Mouse (Mus musculus) liver, embryonic 16.5 days (tissue): Measurements from ENCODE around the gene Pgp. TPM values are rescaled to one million over a fixed set of nuclear protein-coding genes. Genes with fewer than 3 reads are reported as not detected.

Experiments
- ATAC-seq: fragments of 200-750 bp; cut with Nextera tagmentation; 2 replicates; pipeline ENCODE4 v1.8.0; 2017; ENCODE audit warnings: low read depth, mild to moderate bottlenecking, moderate number of reproducible peaks, moderate library complexity
- H3K27ac ChIP-seq: fragments of 300-500 bp; sonication (generic); 2 replicates; pipeline ENCODE4 v1.5.1; 2014; ENCODE audit warnings: mild to moderate bottlenecking, low read length
- H3K27me3 ChIP-seq: fragments of 300-500 bp; sonication (generic); 2 replicates; pipeline ENCODE4 v1.6.1; 2014; ENCODE audit warnings: low read depth, low read length, mixed read lengths; ENCODE audit not compliant: control insufficient read depth, insufficient read depth
- H3K36me3 ChIP-seq: fragments of 300-500 bp; sonication (generic); 2 replicates; pipeline ENCODE4 v1.6.1; 2014; ENCODE audit warnings: mild to moderate bottlenecking; ENCODE audit not compliant: control insufficient read depth, insufficient read depth
- H3K4me1 ChIP-seq: fragments of 300-500 bp; sonication (generic); 2 replicates; pipeline ENCODE4 v1.6.1; 2014; ENCODE audit warnings: low read depth, low read length, mixed read lengths; ENCODE audit not compliant: control insufficient read depth
- H3K4me2 ChIP-seq: fragments of 300-500 bp; sonication (generic); 2 replicates; pipeline ENCODE4 v1.6.1; 2014; ENCODE audit warnings: low read depth, low read length, mixed read lengths
- H3K4me3 ChIP-seq: fragments of 300-500 bp; sonication (generic); 2 replicates; pipeline ENCODE4 v1.5.1; 2014; ENCODE audit warnings: low read depth, mild to moderate bottlenecking, low read length
- H3K9ac ChIP-seq: fragments of 300-500 bp; sonication (generic); 2 replicates; pipeline ENCODE4 v1.6.1; 2014; ENCODE audit warnings: low read depth, low read length
- H3K9me3 ChIP-seq: fragments of 300-500 bp; sonication (generic); replicated peaks from 2 replicates; pipeline ENCODE4 v1.6.1; 2016; ENCODE audit warnings: low read length; ENCODE audit not compliant: control insufficient read depth
- WGBS: fragments of 180-500 bp; shearing (Covaris S2); extraction: QIAGEN DNeasy Blood & Tissue Kit; methylation state at CpG from one replicate; pipeline ENCODE4 v1.1.7; 2014; ENCODE audit not compliant: insufficient replicate concordance; 5-methylcytosine and 5-hydroxymethylcytosine counted together
- polyA plus RNA-seq: library from polyadenylated mRNA; unstranded; fragments of >200 nt; fragmentation: Nextera tagmentation; extraction: Ambion mirVana; gene quantifications from 2 replicates; pipeline ENCODE4 v1.2.1, GENCODE M21; 2015

Pgp gene
- polyA plus RNA-seq, 1 experiment from 2014 or later: 49.0 TPM

DNA sequence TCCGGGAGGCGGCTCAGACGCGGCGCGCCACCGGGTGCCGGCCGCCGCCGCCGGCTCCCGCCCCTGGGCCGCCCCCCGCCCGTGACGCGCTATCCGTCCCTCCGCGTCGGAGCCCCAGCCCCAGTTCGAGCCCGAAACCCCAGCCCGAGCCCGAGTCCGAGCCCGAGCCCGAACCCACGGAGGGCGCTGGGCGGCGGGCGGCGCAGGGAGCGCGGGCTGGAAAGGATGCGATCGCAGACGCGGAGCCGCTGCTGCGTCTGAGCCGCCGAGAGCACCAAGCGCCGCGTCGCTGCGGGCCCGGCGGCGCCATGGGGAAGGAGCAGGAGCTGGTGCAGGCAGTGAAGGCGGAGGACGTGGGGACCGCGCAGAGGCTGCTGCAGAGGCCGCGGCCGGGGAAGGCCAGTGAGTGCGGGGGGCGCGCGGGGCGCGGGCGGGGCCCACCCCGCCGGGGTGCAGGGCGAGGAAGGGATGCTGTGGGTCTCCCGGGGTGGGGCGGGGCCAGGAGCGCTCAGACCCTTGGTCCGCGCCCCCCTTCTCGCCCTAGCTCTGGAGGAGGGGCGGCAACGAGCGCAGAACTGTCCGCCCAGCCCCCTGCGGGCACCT, 18.6 kb downstream of the Pgp start:
- Histone ChIP-seq H3K4me2 (peak overlapping the region; percentile 74), H3K36me3 (no peaks in the 10 kb centered on the region), H3K4me3 (peak overlapping the region; percentile 57), H3K27ac (no peak overlapping the region), H3K27me3 (peaks cover 47% of the 10 kb centered on the region), H3K4me1 (peaks cover 5% of the 10 kb centered on the region), H3K9me3 (no peaks in the 10 kb centered on the region), H3K9ac (peak overlapping the region; percentile 26; the same call in 1 of the 2 replicates)
- under 1% methylated on average over 56 of the region's 81 CpGs for WGBS
- no peak for ATAC-seq

DNA sequence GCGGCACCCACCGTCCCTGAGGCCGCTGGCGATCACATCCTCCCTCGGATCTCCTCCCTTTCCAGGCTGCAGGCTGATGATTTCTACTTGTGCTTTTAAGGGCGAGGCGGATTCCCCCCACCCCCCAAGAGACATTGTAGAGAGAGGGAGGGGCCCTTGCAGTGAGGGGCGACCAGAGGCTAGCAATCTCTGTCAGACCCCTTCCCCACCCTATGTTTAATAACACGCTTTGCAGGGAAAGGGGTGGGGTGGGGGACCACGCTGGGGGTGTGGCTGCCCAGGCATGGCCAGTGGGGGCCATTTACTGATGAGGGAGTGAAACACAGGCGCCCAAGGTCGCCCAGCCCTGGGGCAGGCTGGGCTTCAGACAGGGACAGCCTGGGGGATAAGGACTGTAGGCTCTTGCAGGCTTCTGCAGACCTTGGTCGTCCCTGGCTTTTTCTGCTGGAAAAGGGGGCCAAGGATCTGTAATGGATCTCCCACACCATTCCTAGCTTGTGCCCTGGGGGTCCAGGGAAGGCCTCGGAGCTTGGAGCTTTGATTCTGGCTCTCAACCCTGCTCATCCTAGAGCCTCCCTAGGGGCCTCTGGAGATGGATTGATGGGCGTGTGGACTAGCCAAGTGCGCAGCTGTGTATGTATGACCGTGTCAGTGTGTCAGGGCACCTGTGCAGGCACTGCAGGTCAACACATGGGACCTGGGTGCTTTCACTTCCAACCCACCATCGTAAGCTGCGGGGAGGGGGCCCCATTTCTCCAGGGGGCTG, 19.3 kb downstream of the Pgp start:
- Histone ChIP-seq H3K4me2 (peak overlapping the region; percentile 74), H3K9ac (no peak overlapping the region), H3K27me3 (peaks cover 47% of the 10 kb centered on the region), H3K9me3 (no peaks in the 10 kb centered on the region), H3K36me3 (no peaks in the 10 kb centered on the region), H3K4me1 (peaks cover 5% of the 10 kb centered on the region), H3K4me3 (peak overlapping the region; percentile 57), H3K27ac (no peak overlapping the region)
- no peak for ATAC-seq
- WGBS: 24% methylated on average over 19 of the region's 19 CpGs

DNA sequence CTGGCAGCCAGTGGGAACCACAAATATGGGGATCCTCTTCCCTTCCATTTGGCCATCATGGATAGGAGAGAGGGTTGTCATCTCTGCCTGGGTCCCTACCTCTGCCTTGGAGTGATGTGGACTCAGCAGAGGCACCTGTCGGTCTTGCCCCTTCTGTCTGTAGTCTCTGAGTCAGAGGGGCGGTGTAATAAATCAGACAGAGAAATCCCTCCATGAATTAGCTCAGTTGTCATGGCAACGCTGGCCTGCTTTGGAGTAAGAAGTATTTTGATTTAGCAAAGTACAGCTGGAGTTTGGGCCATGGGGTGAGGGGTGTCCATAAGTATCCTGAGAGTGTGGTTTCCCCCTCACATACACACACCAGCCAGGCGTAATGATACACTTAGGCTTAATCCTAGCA, 20.2 kb downstream of the Pgp start:
- ATAC-seq: no peak
- Histone ChIP-seq H3K36me3 (no peaks in the 10 kb centered on the region), H3K4me1 (peaks cover 5% of the 10 kb centered on the region), H3K9me3 (no peaks in the 10 kb centered on the region), H3K27me3 (peaks cover 47% of the 10 kb centered on the region), H3K9ac (no peak overlapping the region), H3K4me3 (no peak overlapping the region), H3K4me2 (no peak overlapping the region), H3K27ac (no peak overlapping the region)
- 66% methylated on average over 4 of the region's 4 CpGs for WGBS

DNA sequence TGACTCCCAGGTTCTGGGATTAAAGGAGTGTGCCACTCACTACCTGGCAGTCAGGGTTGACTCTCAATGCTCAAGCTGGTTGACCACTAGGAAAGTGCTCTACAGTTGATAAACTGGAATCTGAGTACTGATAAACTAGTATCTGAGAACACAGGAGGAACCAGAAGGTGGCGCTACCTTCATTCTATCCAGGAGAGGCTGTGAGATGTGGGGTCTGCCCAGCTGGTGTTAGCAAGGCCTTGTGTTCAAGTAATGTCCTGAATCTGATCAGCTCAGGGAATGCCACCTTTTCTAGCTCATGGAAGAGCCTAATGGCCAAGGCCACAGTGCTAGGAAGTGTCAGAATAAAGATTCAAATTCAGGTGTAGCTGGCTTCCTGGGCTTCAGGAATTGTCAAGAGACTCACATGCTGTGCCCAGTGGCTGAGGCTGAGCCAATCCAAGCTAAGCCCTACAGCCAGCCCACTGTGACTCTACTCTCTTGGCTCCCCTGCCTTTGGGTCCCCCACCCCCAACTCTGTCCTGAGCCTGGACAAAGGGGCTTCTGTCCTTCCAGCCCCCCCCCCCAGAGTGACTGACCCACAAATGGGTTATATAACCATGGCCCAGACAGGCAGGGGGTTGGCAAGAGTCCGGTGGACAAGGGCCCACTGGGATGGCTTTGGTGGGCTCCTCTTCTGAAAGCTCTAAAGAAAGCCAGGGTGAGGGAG, 24.6 kb downstream of the Pgp start:
- no peak overlapping the region for H3K4me3 ChIP-seq
- no peak for ATAC-seq

DNA sequence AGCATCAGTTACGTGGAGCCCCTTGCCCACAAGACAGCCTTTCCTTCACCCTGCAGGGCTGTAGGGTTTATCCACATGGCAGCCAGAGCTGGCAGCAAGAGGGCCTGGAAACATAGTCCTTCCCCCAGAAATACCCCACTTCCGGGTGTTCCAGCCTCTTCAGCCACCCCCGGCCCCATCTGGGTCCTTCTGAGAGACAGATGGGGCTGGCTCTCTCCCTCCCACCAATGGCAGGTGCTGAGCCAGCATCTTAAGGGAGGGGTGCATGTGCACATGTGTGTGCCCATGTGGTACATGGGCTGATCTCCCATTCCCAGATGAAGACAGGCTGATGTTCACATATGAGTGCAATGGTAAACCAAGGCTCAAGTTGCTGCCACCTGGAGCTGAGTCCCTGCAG, 25.3 kb downstream of the Pgp start:
- H3K4me3 ChIP-seq: no peak overlapping the region
- H3K27me3 ChIP-seq: peaks cover 5% of the 10 kb centered on the region
- H3K36me3 ChIP-seq: no peaks in the 10 kb centered on the region
- 55% methylated on average over 3 of the region's 3 CpGs for WGBS
- no peaks in the 10 kb centered on the region for H3K4me1 ChIP-seq
- no peak overlapping the region for H3K4me2 ChIP-seq
- H3K9me3 ChIP-seq: no peaks in the 10 kb centered on the region
- no peak overlapping the region for H3K27ac ChIP-seq
- no peak for ATAC-seq
- H3K9ac ChIP-seq: no peak overlapping the region

More for the DNA sequence above, 24.6 kb downstream of the Pgp start:
- Histone ChIP-seq H3K27me3 (peaks cover 12% of the 10 kb centered on the region), H3K4me1 (no peaks in the 10 kb centered on the region), H3K4me2 (no peak overlapping the region), H3K27ac (no peak overlapping the region), H3K36me3 (no peaks in the 10 kb centered on the region), H3K9ac (no peak overlapping the region), H3K9me3 (no peaks in the 10 kb centered on the region)
- WGBS: 37% methylated on average over 2 of the region's 2 CpGs

DNA sequence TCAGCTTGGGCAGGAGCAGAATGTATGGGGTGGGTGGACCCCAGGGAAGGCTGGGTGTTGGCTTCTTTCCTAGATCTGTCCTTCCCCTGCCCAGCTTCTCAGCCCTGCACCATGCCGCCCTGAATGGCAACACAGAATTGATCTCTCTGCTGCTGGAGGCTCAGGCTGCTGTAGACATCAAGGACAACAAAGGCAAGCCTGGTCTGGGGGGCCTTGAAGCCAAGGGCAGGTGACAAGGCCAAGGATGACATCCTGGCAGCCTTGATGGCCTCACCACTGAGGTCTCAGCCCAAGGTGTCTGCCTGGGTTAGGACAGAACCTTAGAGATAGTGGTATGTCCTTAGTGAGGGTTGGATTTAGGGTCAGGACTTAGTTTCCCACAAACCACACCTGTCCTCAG, 25.8 kb downstream of the Pgp start:
- Histone ChIP-seq H3K27ac (no peak overlapping the region), H3K4me1 (no peaks in the 10 kb centered on the region), H3K4me3 (no peak overlapping the region), H3K9me3 (no peaks in the 10 kb centered on the region), H3K36me3 (no peaks in the 10 kb centered on the region), H3K9ac (no peak overlapping the region), H3K27me3 (no peaks in the 10 kb centered on the region; the same call in 1 of the 2 replicates), H3K4me2 (no peak overlapping the region)
- 71% methylated on average over 1 of the region's 1 CpGs for WGBS
- ATAC-seq: no peak

DNA sequence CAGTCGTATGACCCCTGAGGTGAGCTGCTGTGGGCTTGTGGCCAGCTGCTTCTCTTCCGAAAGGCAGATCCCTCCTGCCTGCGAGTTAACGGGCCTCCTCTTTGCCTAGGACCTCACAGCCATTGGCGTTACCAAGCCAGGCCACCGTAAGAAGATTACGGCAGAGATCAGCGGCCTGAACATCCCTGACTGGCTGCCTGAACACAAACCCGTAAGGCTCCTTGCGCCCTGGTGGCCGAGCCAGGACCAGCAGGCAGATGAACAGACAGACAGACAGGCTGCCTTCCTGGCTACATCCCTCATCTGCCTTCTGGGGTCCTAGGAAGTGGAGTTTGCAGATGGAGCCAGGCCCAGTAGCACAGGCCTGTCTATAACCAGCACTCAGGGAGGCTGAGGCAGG, 32.0 kb downstream of the Pgp start:
- no peaks in the 10 kb centered on the region for H3K36me3 ChIP-seq
- H3K4me3 ChIP-seq: no peak overlapping the region
- H3K9me3 ChIP-seq: no peaks in the 10 kb centered on the region
- no peak overlapping the region for H3K9ac ChIP-seq
- WGBS: 38% methylated on average over 11 of the region's 11 CpGs
- no peak for ATAC-seq
- no peak overlapping the region for H3K27ac ChIP-seq
- no peak overlapping the region for H3K4me2 ChIP-seq
- H3K4me1 ChIP-seq: peaks cover 1% of the 10 kb centered on the region; the same call in 1 of the 2 replicates
- H3K27me3 ChIP-seq: no peaks in the 10 kb centered on the region

DNA sequence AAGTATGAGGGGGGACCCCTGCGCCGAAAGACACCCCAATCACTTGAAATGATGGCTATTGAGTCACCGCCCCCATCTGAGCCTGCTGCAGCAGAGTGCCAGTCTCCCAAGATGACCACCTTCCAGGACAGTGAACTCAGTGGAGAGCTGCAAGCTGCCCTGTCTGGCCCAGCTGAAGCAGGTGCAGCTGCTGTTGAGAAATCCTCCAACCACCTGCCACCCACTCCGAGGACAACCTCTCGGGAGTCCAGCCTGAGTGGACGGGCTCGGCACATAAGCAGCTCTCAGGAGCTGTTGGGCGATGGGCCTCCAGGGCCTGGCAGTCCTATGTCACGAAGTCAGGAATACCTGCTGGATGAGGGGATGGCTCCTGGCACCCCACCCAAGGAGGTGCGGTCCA, 33.9 kb downstream of the Pgp start:
- no peak for ATAC-seq
- H3K4me3 ChIP-seq: no peak overlapping the region
- no peaks in the 10 kb centered on the region for H3K9me3 ChIP-seq
- H3K27ac ChIP-seq: no peak overlapping the region
- H3K36me3 ChIP-seq: no peaks in the 10 kb centered on the region; the same call in 1 of the 2 replicates
- no peak overlapping the region for H3K4me2 ChIP-seq
- H3K4me1 ChIP-seq: peaks cover 3% of the 10 kb centered on the region; the same call in 1 of the 2 replicates
- 88% methylated on average over 10 of the region's 10 CpGs for WGBS
- H3K27me3 ChIP-seq: no peaks in the 10 kb centered on the region
- H3K9ac ChIP-seq: no peak overlapping the region
